Mouse (Mus musculus) testis, adult 2 months (tissue): ENCODE results near the gene Zfp189.

ENCODE experiments used
- CTCF ChIP-seq: fragments of 200-500 bp; IDR thresholded peaks from 2 replicates; pipeline ENCODE4 v1.5.1; 2012; ENCODE audit warnings: low read depth, mild to moderate bottlenecking, inconsistent platforms, low read length, moderate library complexity; ENCODE audit not compliant: control insufficient read depth, insufficient read depth, insufficient replicate concordance
- POLR2A ChIP-seq: fragments of 200-500 bp; IDR thresholded peaks from 2 replicates; pipeline ENCODE4 v1.6.1; 2012; ENCODE audit warnings: low read depth, mild to moderate bottlenecking, inconsistent platforms, low read length, moderate library complexity; ENCODE audit not compliant: control insufficient read depth

DNA sequence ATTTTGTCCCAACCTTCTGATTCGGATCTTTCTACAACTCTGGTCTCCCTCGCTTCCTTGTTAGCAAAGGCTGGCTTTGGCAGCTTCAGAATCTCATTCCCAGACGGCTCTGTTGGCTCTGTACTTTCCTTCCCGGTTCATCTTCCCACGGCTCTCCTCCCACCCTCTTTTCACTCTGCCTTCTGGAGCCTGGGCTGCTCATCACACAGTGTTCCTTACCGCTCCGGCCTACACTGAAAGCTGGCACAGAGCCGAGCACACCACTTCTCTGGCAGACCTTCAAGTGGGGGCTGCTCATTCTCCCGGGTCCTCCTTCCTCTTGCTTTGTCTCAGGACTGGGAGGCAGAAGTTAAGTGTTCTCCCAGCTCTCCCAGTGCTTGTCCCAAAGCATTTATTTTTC lies 1.6 kb downstream of the Zfp189 start:
- 0 out of 2 replicates have a peak, but pooled peaks have one; percentile 21 for TF ChIP-seq POLR2A
- no peak for TF ChIP-seq CTCF
